Mouse (Mus musculus): Measurements from ENCODE around the gene Olfr1134. TPM values are rescaled to one million over a fixed set of nuclear protein-coding genes. Genes with fewer than 3 reads are reported as not detected.

Olfr1134 gene
- total RNA-seq (2014; rRNA removed; ENCODE audit: low replicate concordance) (not detected in 2 replicates), polyA plus RNA-seq (2015; fragmentation: Nextera tagmentation; extraction: Ambion mirVana) (not detected in 2 replicates)

GRCm38 (mm10) chr2:87658360-87658759 lies at the start of gene Olfr1134:
Olfr1134 (minus strand) TSS chr2:87658460.
- no peak for ATAC-seq (ENCODE audit: insufficient read depth, low read depth)
- no peak within 1 kb of the TSS for H3K4me2 ChIP-seq (ENCODE audit: low read depth, low read length)
- no peak within 1 kb of the TSS for H3K4me3 ChIP-seq (ENCODE audit: low read depth, low read length)
- no peaks in the 10 kb centered on the region for H3K9me3 ChIP-seq (replicated peaks; ENCODE audit: control insufficient read depth, low read length)
- H3K27ac ChIP-seq (ENCODE audit: low read depth): no peak within 1 kb of the TSS
- H3K36me3 ChIP-seq (replicated peaks; ENCODE audit: control insufficient read depth, insufficient read depth, low read length): no peaks in the 10 kb centered on the region
- no peak for DNase-seq (ENCODE audit: low spot score)
- no peaks in the 10 kb centered on the region for H3K27me3 ChIP-seq (ENCODE audit: control insufficient read depth, insufficient read depth, low read length)
- H3K4me1 ChIP-seq (ENCODE audit: control insufficient read depth, insufficient read depth): no peaks in the 10 kb centered on the region
- H3K9ac ChIP-seq (replicated peaks; ENCODE audit: low read depth, low read length): no peak within 1 kb of the TSS
- 58% methylated on average over 2 of the region's 2 CpGs for WGBS
- TF ChIP-seq EP300 (IDR thresholded peaks at IDR 0.05; ENCODE audit: low read depth): no peak
- TF ChIP-seq CTCF (IDR thresholded peaks at IDR 0.05; ENCODE audit: low read depth): no peak

- Histone ChIP-seq H3K27ac (ENCODE audit: low read depth) (no peak within 1 kb of the TSS), H3K9me3 (replicated peaks; ENCODE audit: control insufficient read depth, low read length) (no peaks in the 10 kb centered on the region), H3K4me1 (ENCODE audit: control insufficient read depth, insufficient read depth) (no peaks in the 10 kb centered on the region), H3K4me3 (ENCODE audit: low read depth, low read length) (no peak within 1 kb of the TSS), H3K27me3 (ENCODE audit: control insufficient read depth, insufficient read depth, low read length) (no peaks in the 10 kb centered on the region), H3K9ac (replicated peaks; ENCODE audit: low read depth, low read length) (no peak within 1 kb of the TSS), H3K36me3 (replicated peaks; ENCODE audit: control insufficient read depth, insufficient read depth, low read length) (no peaks in the 10 kb centered on the region), H3K4me2 (ENCODE audit: low read depth, low read length) (no peak within 1 kb of the TSS)
- no peak for TF ChIP-seq EP300 (IDR thresholded peaks at IDR 0.05; ENCODE audit: low read depth)
- TF ChIP-seq CTCF (IDR thresholded peaks at IDR 0.05; ENCODE audit: low read depth): no peak
- DNase-seq (ENCODE audit: low spot score) (no peak), ATAC-seq (ENCODE audit: insufficient read depth, low read depth) (no peak)
These were observed 35.6 kb upstream of the Olfr1134 start, which contains the start of gene Olfr1136 for GRCm38 (mm10) chr2:87693847-87694246. Olfr1136 (minus strand) TSS chr2:87693947.

- Histone ChIP-seq H3K27me3 (ENCODE audit: control insufficient read depth, insufficient read depth, low read length) (no peaks in the 10 kb centered on the region), H3K9me3 (replicated peaks; ENCODE audit: control insufficient read depth, low read length) (no peaks in the 10 kb centered on the region), H3K36me3 (replicated peaks; ENCODE audit: control insufficient read depth, insufficient read depth, low read length) (no peaks in the 10 kb centered on the region), H3K27ac (ENCODE audit: low read depth) (no peak within 1 kb of the TSS), H3K4me3 (ENCODE audit: low read depth, low read length) (no peak within 1 kb of the TSS), H3K4me2 (ENCODE audit: low read depth, low read length) (no peak within 1 kb of the TSS), H3K9ac (replicated peaks; ENCODE audit: low read depth, low read length) (no peak within 1 kb of the TSS), H3K4me1 (ENCODE audit: control insufficient read depth, insufficient read depth) (no peaks in the 10 kb centered on the region)
- TF ChIP-seq EP300 (IDR thresholded peaks at IDR 0.05; ENCODE audit: low read depth) (no peak), CTCF (IDR thresholded peaks at IDR 0.05; ENCODE audit: low read depth) (no peak)
- WGBS: 11% methylated on average over 1 of the region's 1 CpGs
- DNase-seq (ENCODE audit: low spot score) (no peak), ATAC-seq (ENCODE audit: insufficient read depth, low read depth) (no peak)
These were observed 15.3 kb upstream of the Olfr1134 start, which contains the start of gene Olfr1135 for GRCm38 (mm10) chr2:87673564-87673963. Olfr1135 (minus strand) TSS chr2:87673664.

- ATAC-seq (ENCODE audit: insufficient read depth, low read depth) (no peak), DNase-seq (ENCODE audit: low spot score) (no peak)
- no peak within 1 kb of the TSS for H3K4me2 ChIP-seq (ENCODE audit: low read depth, low read length)
- H3K9me3 ChIP-seq (replicated peaks; ENCODE audit: control insufficient read depth, low read length): no peaks in the 10 kb centered on the region
- H3K36me3 ChIP-seq (replicated peaks; ENCODE audit: control insufficient read depth, insufficient read depth, low read length): no peaks in the 10 kb centered on the region
- no peak within 1 kb of the TSS for H3K9ac ChIP-seq (replicated peaks; ENCODE audit: low read depth, low read length)
- H3K4me1 ChIP-seq (ENCODE audit: control insufficient read depth, insufficient read depth): no peaks in the 10 kb centered on the region
- no peak within 1 kb of the TSS for H3K4me3 ChIP-seq (ENCODE audit: low read depth, low read length)
- no peaks in the 10 kb centered on the region for H3K27me3 ChIP-seq (ENCODE audit: control insufficient read depth, insufficient read depth, low read length)
- TF ChIP-seq EP300 (IDR thresholded peaks at IDR 0.05; ENCODE audit: low read depth) (no peak), CTCF (IDR thresholded peaks at IDR 0.05; ENCODE audit: low read depth) (no peak)
- H3K27ac ChIP-seq (ENCODE audit: low read depth): no peak within 1 kb of the TSS
These were observed 11.0 kb downstream of the Olfr1134 start, which contains the start of gene Olfr1133 for GRCm38 (mm10) chr2:87647274-87647673. Olfr1133 (minus strand) TSS chr2:87647374.

GRCm38 (mm10) chr2:87642441-87642840 lies 15.8 kb downstream of the Olfr1134 start:
- Histone ChIP-seq H3K9ac (replicated peaks; ENCODE audit: low read depth, low read length) (no peak overlapping the region), H3K9me3 (replicated peaks; ENCODE audit: control insufficient read depth, low read length) (no peaks in the 10 kb centered on the region), H3K4me1 (ENCODE audit: control insufficient read depth, insufficient read depth) (no peaks in the 10 kb centered on the region), H3K27ac (ENCODE audit: low read depth) (no peak overlapping the region), H3K36me3 (replicated peaks; ENCODE audit: control insufficient read depth, insufficient read depth, low read length) (no peaks in the 10 kb centered on the region), H3K4me2 (ENCODE audit: low read depth, low read length) (no peak overlapping the region), H3K4me3 (ENCODE audit: low read depth, low read length) (no peak overlapping the region), H3K27me3 (ENCODE audit: control insufficient read depth, insufficient read depth, low read length) (no peaks in the 10 kb centered on the region)
- no peak for ATAC-seq (ENCODE audit: insufficient read depth, low read depth)
- no peak for TF ChIP-seq CTCF (IDR thresholded peaks at IDR 0.05; ENCODE audit: low read depth)
- TF ChIP-seq EP300 (IDR thresholded peaks at IDR 0.05; ENCODE audit: low read depth): no peak
- no peak for DNase-seq (ENCODE audit: low spot score)

GRCm38 (mm10) chr2:87637435-87637834 lies 20.8 kb downstream of the Olfr1134 start, which contains the start of gene Olfr1132:
Olfr1132 (minus strand) TSS chr2:87637535.
- no peaks in the 10 kb centered on the region for H3K36me3 ChIP-seq (replicated peaks; ENCODE audit: control insufficient read depth, insufficient read depth, low read length)
- H3K27me3 ChIP-seq (ENCODE audit: control insufficient read depth, insufficient read depth, low read length): no peaks in the 10 kb centered on the region
- DNase-seq (ENCODE audit: low spot score) (no peak), ATAC-seq (ENCODE audit: insufficient read depth, low read depth) (no peak)
- no peak within 1 kb of the TSS for H3K4me3 ChIP-seq (ENCODE audit: low read depth, low read length)
- H3K4me2 ChIP-seq (ENCODE audit: low read depth, low read length): no peak within 1 kb of the TSS
- TF ChIP-seq EP300 (IDR thresholded peaks at IDR 0.05; ENCODE audit: low read depth) (no peak), CTCF (IDR thresholded peaks at IDR 0.05; ENCODE audit: low read depth) (no peak)
- H3K9ac ChIP-seq (replicated peaks; ENCODE audit: low read depth, low read length): no peak within 1 kb of the TSS
- H3K9me3 ChIP-seq (replicated peaks; ENCODE audit: control insufficient read depth, low read length): no peaks in the 10 kb centered on the region
- H3K4me1 ChIP-seq (ENCODE audit: control insufficient read depth, insufficient read depth): no peaks in the 10 kb centered on the region
- H3K27ac ChIP-seq (ENCODE audit: low read depth): no peak within 1 kb of the TSS
